Mouse (Mus musculus) erythroblast, embryonic 14.5 days (primary cell): ENCODE measurements at regions not wholly inside any gene's neighbourhood (a gene's known extent, or its start where the extent isn't known, plus 50 kb on each side); places are given as distances from the start of the nearest gene placed in this dataset.
"Not testable (repeated sequence)": the region's sequence is repeated elsewhere in the genome, so short reads cannot be mapped to it uniquely, and the experiment has no call there.

Experiments used
- GATA1 ChIP-seq: IDR thresholded peaks from 2 replicates; pipeline ENCODE4 v1.6.1; 2012; ENCODE audit warnings: low read length, inconsistent platforms, mixed read lengths
- TAL1 ChIP-seq: IDR thresholded peaks from 3 replicates; pipeline ENCODE4 v1.6.1; 2012; ENCODE audit warnings: low read length, inconsistent platforms, mixed read lengths

DNA sequence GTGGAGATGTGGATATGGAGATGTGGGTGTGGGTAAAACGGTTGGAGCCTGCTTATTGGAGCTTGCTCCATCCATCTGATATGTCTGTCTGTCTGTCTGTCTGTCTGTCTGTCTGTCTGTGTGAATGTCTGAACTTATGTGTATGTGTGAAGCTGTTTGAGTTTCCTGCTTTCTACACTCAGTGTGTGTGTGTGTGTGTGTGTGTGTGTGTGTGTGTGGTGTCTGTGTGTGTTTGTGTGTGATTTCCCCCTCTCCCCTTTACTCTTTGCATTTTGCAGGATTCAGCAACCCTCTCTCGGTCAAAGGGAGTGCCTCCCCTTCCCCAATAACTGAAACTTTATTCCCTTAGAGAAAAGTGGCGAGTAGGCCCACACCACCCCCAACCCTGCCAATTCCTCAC is 75.3 kb downstream of the Pdia4 start:
- not testable (repeated sequence) for TF ChIP-seq GATA1, TAL1
